Mouse (Mus musculus): ENCODE results near the gene Gstcd. TPM values are rescaled to one million over a fixed set of nuclear protein-coding genes. Genes with fewer than 3 reads are reported as not detected.

Gene Gstcd
- total RNA-seq, 2 experiments from 2014 or later = 7.6 to 8.2 TPM

GRCm38 (mm10) chr3:133033145-133033755 lies 58.6 kb downstream of the Gstcd start:
- no peak for DNase-seq (ENCODE audit: low spot score in 2 of 2)

- DNase-seq (ENCODE audit: low spot score in 2 of 2) = no peak
Measured at GRCm38 (mm10) chr3:133026977-133027376, 64.9 kb downstream of the Gstcd start.

- no peak for DNase-seq (ENCODE audit: low spot score in 2 of 2)
Measured at GRCm38 (mm10) chr3:133007250-133007649, 84.6 kb downstream of the Gstcd start.

- DNase-seq (ENCODE audit: low spot score in 2 of 2) = no peak
Measured at GRCm38 (mm10) chr3:132996299-132996698, 95.5 kb downstream of the Gstcd start.

- DNase-seq (ENCODE audit: low spot score in 2 of 2) = no peak
Measured at GRCm38 (mm10) chr3:132995904-132996267, 95.9 kb downstream of the Gstcd start.

- no peak for DNase-seq (ENCODE audit: low spot score in 2 of 2)
Measured at GRCm38 (mm10) chr3:132995172-132995903, 96.5 kb downstream of the Gstcd start.

GRCm38 (mm10) chr3:132986188-132986587 lies 105.6 kb downstream of the Gstcd start:
- peak; percentile 13 to 16 for DNase-seq (ENCODE audit: low spot score in 2 of 2)

GRCm38 (mm10) chr3:132983845-132984485 lies 107.9 kb downstream of the Gstcd start:
- DNase-seq (ENCODE audit: low spot score in 2 of 2) = no peak

GRCm38 (mm10) chr3:132981968-132982367 lies 109.9 kb downstream of the Gstcd start:
- no peak for DNase-seq (ENCODE audit: low spot score in 2 of 2)

- DNase-seq (ENCODE audit: low spot score in 2 of 2) = no peak
Measured at GRCm38 (mm10) chr3:132979781-132980461, 111.9 kb downstream of the Gstcd start.

- DNase-seq (ENCODE audit: low spot score in 2 of 2) = no peak
Measured at GRCm38 (mm10) chr3:132966255-132966654, 125.6 kb downstream of the Gstcd start.

- no peak for DNase-seq (ENCODE audit: low spot score in 2 of 2)
Measured at GRCm38 (mm10) chr3:132964715-132965507, 126.9 kb downstream of the Gstcd start.

GRCm38 (mm10) chr3:132962631-132963361 lies 129.0 kb downstream of the Gstcd start:
- DNase-seq (ENCODE audit: low spot score in 2 of 2) = no peak

GRCm38 (mm10) chr3:132950529-132950880 lies 141.3 kb downstream of the Gstcd start:
- no peak for DNase-seq (ENCODE audit: low spot score in 2 of 2)

- peak; percentile 8 to 20 for DNase-seq (ENCODE audit: low spot score in 2 of 2)
Measured at GRCm38 (mm10) chr3:132949791-132950528, 141.9 kb downstream of the Gstcd start, which contains the start of gene Npnt. TSS of gene Npnt (minus strand) at chr3:132950291.

GRCm38 (mm10) chr3:132949380-132949790 lies 142.4 kb downstream of the Gstcd start:
- DNase-seq (ENCODE audit: low spot score in 2 of 2) = no peak

- no peak for DNase-seq (ENCODE audit: low spot score in 2 of 2)
Measured at GRCm38 (mm10) chr3:132948298-132948795, 143.5 kb downstream of the Gstcd start.

GRCm38 (mm10) chr3:132946086-132946485 lies 145.7 kb downstream of the Gstcd start:
- DNase-seq (ENCODE audit: low spot score in 2 of 2) = no peak

GRCm38 (mm10) chr3:132945669-132946068 lies 146.2 kb downstream of the Gstcd start:
- DNase-seq (ENCODE audit: low spot score in 2 of 2) = no peak
